Mouse (Mus musculus) kidney, postnatal 25 days (tissue): Measurements from ENCODE around the gene Zfp629.
A peak's percentile ranks its signal among the peaks of the same experiment; 100 is the strongest.

Source experiments
- DNase-seq, 2 experiments: peaks; one replicate each; pipeline ENCODE4 v3.0.0; 2021; ENCODE audit warnings: mixed read lengths in 2 of 2

Zfp629 gene

DNA sequence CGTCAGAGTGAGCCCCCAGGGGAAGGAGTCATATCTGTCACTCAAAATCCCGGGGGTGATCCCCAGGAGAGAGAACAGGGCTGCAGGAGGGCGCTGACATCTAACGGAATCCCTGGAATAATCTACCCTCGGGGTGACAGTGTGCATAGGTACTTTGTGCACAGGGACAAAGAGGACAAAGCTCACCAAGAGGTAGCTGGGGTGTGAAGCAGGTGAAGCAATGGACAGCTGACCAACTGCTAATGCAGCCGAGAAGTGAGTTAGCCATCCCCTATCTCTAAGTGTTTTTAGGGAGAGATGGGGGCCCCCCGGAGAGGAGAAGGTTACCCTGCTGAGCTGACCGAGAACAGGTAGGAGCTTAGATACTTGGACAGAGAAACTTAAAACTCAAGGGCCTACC is 1.5 kb downstream of the Zfp629 start:
- peak in 1 of 2 experiments; percentile 46 for DNase-seq

DNA sequence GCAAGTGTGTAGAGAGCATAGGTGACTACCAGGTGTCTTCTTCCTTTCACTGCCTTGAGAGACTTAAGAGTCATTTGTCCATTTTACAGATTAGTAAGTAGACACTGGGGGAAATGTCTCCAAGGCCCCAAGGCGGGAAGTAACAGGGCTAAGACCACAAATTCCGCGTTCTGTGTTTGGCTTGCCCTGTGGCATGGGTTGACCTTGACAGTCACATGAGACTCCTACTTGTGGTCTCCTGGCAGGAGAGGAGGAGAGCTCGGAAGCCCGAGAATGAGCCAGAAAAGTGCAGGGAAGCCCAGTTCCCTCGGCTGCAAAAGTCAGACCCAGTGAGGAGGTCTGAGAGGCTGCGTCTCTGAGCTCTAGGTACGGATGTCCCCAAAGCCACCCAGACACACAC is 2.1 kb downstream of the Zfp629 start:
- DNase-seq: peak; percentile 40 to 65

DNA sequence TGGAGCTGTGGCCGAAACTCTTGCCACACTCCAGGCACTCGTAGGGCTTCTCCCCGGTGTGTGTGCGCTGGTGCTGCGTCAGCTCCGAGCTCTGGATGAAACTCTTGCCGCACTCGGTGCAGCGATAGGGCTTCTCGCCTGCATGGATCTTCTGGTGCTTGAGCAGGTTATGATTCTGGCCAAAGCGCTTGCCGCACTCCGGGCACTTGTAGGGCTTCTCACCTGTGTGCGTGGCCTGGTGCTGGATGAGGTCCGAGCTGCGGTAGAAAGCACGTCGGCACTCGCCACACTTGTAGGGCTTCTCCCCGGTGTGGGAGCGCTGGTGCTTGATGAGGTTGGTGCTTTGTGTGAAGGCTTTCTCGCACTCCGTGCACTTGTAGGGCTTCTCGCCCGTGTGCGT is 4.0 kb downstream of the Zfp629 start:
- DNase-seq: no peak

DNA sequence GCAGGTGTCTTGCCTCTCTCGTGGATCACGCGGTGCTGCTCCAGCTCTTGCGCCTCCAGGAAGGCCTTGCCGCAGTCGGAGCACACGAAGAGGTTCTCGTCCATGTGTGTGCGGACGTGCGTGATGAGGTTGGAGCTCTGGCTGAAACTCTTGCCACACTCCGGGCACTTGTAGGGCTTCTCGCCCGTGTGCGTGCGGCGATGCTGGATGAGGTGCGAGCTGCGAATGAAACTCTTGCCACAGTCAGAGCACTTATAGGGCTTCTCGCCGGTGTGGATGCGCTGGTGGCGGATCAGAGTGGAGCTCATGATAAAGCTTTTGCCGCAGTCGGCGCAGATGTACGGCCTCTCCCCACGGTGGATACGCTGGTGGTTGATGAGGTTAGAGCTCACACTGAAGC is 4.6 kb downstream of the Zfp629 start:
- DNase-seq: no peak

DNA sequence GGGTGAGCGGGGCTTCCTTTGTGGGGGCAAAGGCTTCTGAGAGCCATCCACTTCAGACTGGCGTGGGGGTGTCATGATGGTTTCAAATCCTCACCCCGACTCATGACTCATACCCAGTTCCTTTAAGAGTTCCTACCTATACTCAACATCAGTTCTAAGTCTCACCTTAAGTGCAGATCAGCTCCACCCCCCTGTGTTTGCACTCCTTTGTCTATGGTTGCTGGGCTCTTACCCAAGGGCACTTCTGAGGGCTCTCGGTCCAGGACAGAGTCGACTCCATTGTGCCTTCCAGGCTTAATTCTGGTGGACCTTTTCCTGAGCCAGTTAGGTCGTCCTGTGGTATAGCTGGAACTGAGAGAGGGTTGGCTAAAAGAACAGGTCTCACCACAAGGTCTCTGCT is 8.4 kb downstream of the Zfp629 start:
- DNase-seq: no peak

DNA sequence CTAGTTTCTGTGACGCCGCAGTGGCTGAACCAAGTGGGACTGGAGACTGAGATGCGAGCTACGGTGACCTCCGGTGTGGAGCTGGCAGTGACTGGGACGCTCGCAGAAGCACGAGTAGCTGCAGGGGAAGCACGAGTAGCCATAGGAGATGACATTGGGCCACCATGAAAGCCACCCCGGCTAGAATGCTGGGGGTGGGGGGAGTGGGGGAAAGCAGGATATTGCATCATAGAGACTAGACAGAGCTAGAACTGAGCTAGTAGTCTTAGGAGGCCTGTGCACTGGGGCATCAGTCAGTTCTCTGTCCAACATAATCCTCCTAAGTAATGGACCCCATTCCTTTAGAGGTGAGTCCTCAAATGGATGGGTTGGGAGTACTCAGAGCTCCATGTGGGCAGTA is 11.3 kb downstream of the Zfp629 start:
- DNase-seq: no peak

- no peak for DNase-seq
Observed at GRCm38 (mm10) chr7:127602903-127603302, 12.7 kb downstream of the Zfp629 start.

- DNase-seq: no peak
Observed at GRCm38 (mm10) chr7:127601735-127602134, 13.9 kb downstream of the Zfp629 start.

DNA sequence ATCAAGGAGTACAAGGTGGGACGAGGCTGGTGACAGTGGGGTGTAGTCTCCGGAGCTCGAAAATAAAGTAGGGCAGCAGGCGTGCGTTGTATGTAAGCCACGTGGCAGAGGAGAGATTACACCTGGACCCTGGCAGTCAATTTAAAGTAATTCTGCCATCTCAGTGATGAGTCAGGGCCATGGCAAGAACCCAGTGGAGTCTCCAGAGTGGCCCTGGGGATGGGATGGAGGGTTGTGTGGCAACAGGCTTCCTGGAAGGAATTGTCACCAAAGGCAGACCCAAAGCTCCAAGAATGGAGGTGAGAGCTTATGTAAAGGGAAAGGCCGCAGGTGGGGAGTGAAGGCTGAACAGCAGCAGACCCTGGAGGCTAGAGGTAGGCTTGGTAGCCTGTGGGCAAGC is 15.0 kb downstream of the Zfp629 start:
- no peak for DNase-seq

DNA sequence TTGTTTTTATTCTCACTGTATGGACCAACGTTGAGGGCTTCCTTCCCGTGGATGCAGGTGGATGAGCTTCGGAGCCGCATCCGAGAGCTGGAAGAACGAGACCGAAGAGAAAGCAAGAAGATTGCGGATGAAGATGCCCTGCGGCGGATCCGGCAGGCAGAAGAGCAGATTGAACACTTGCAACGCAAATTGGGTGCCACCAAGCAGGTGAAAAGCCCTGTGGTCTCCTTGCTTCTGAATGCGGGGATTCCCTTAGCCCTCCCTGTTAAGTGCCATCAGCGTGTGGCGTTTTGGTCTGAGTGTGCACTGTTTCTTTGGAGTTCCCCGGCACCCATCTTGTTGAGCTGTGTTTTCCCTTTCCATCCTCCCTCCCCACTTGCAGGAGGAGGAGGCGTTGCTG is 18.9 kb downstream of the Zfp629 start:
- no peak for DNase-seq

DNA sequence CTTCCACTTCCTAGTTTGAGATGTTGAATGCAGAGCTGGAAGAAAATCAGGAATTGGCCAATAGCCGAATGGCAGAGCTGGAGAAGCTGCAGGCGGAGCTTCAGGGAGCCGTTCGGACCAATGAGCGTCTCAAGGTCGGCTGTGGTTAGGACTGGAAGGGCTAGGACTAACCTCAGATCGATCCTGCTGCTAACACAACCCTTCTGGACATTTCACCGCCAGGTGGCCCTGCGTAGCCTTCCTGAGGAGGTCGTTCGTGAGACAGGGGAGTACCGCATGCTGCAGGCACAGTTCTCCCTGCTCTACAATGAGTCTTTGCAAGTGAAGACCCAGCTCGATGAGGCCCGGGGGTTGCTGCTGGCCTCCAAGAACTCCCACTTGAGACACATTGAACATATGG is 23.0 kb downstream of the Zfp629 start:
- DNase-seq: peak in 1 of 2 experiments; percentile 38

DNA sequence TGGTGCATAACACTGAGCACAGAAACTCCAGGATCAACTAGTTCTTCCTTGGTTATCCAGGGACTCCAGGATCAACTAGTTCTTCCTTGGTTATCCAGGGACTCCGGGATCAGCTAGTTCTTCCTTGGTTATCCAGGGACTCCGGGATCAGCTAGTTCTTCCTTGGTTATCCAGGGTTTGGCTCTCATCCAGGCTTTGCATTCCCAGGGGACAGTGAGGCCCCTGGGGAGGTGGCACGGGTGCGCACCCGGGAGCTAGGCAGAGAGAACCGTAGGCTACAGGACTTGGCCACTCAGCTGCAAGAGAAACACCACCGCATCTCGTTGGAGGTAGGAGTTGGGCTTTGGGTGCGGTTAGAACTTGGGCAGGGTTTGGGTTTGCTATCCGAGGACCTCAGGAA is 24.5 kb downstream of the Zfp629 start:
- no peak for DNase-seq

GRCm38 (mm10) chr7:127589637-127590036 is 26.0 kb downstream of the Zfp629 start:
- DNase-seq: peak in 1 of 2 experiments; percentile 31

DNA sequence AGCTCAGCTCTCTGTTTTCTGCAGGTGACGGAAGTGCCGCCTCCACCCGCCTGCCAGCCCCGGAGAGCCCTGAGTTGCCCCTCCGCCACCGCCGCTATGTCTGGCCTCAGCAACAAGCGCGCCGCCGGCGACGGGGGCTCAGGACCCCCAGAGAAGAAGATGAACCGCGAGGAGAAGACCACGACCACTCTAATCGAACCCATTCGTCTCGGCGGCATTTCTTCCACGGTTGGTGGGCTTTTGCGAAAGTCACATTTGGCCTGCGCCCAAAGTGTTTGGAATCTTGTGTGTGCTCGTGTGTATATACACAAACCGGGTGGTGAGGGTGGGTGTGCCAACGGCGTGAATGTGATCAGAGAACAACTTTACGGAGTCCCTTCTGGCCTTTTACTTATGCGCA is 26.7 kb downstream of the Zfp629 start:
- peak in 1 of 2 experiments; percentile 22 for DNase-seq

GRCm38 (mm10) chr7:127588011-127588871 is 27.4 kb downstream of the Zfp629 start, which contains the start of the genes Ccdc189 and Rnf40:
TSS of gene Ccdc189 (minus strand) at chr7:127588595.
TSS of gene Rnf40 (plus strand) at chr7:127588767.
- peak; percentile 97 to 98 for DNase-seq

DNA sequence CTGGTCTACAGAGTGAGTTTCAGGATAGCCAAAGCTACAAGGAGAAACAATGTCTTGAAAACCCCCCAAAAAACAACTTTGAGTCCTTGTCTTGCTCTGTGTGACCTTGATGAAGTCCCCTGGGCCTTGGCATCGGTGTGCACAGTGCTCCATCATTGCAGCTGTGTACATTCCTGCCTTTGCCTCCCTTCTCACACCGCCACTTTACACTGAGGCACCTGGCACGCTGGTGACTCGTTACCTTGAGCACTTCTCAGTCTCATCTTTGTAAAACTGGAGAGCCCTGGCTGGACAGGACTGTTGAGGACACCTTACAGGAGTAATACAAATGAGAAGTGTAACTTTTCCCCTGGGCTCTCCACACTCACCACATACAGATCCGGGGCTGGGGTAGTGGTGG is 28.4 kb downstream of the Zfp629 start:
- DNase-seq: peak in 1 of 2 experiments; percentile 30

DNA sequence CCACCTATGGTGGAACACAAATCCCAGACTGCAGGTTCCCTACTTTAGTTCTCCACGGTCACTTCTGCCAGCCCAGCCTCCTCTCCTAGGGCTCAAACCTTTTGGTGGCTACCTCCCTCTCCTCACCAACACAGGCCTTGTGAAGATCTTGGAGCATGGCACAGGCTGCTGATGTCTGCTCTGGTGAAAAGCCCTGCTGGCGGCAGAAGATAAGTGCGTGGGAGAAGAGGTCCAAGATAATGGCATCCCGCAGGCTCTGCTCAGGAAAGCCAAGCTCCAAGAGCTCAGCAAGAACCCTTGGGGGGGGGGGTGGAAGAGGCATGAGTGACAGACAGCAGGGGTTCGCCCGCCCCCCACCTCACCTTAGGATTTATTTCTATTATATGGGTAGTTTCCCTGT is 29.4 kb downstream of the Zfp629 start:
- DNase-seq: peak in 1 of 2 experiments; percentile 17

DNA sequence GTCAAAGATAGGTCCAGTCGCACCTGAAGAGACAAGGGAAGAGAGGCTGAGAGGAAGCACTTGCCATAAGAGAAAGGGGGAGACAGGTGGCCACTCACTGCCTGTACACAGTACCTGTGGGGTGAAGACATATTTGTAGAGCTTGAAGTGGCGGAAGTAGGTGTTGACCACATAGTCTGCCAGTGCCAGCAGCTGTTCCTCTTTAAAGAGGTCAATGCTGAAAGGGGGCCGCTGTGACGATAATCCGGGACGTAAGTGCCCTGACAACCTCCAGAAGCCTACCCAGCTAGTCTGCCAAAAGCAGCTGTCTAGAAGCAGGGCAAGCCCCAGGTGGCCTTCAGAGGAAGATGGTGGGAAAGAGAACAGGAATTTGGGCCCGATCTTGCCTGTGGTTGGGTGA is 30.6 kb downstream of the Zfp629 start:
- DNase-seq: no peak

DNA sequence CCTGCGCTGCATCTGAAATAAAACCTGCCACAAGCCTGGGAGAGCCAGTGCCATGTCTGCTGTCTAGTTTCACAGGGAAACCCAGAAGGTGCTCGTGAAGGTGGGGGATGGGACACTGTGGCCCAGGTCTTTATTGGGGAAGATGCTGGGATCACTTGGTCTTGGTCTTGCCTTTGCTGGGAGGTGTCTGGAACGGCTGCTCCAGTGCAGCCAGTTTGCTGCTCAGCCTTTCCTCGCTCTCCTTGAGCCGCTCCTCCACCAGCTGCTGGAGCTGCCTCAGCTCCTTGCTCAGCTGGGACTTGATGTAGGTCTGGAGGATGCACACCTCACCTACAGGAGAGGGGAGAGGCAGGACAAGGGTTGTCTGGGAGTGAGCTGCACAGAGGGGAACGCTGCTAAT is 32.3 kb downstream of the Zfp629 start:
- DNase-seq: peak in 1 of 2 experiments; percentile 33

- DNase-seq: no peak
Observed at GRCm38 (mm10) chr7:127574115-127574514, 41.5 kb downstream of the Zfp629 start.

- no peak for DNase-seq
Observed at GRCm38 (mm10) chr7:127573503-127574008, 42.0 kb downstream of the Zfp629 start.

DNA sequence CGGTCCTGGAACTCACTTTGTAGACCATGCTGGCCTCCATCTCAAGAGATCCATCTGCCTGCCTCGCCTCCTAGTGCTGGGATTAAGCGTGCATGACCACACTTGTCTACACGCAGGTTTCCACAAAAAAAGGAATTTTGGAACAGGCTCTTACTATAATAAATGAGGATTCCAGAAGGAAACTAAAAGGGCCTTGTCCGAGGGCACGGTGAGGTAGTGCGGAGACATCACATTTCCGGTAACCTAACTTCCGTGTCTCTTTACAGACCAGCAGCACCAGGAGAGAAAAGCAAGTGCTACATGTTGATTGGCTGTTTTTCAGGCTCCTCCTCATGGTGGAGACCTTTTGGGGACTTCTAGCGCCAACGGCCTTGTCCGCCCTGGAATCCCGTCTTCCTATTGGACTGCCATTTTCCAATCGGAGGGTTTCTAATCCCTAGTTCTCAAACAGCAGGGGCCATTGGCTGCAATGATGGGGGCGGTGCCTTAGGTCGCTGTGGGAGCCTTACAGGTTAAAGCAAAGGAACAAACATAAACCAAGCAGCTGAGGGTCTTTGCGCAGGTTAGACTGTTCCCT is 42.6 kb downstream of the Zfp629 start, which contains the start of gene Phkg2:
Phkg2 (plus strand) TSS at position 446 of the 577 bp plus-strand sequence.
- peak; percentile 94 to 98 for DNase-seq

- DNase-seq: peak; percentile 59 to 60
Observed at GRCm38 (mm10) chr7:127564381-127565150, 51.0 kb downstream of the Zfp629 start.
